Mouse (Mus musculus) neural tube, embryonic 15.5 days (tissue): ENCODE data around the gene Dvl2. TPM values are rescaled to one million over a fixed set of nuclear protein-coding genes. Genes with fewer than 3 reads are reported as not detected.

Experiments
- ATAC-seq: fragments of 200-750 bp; cut with Nextera tagmentation; 2 replicates; pipeline ENCODE4 v1.8.0; 2017; ENCODE audit warnings: mild to moderate bottlenecking, moderate TSS enrichment, moderate library complexity; ENCODE audit not compliant: low FRiP score
- H3K27ac ChIP-seq: fragments of 300-500 bp; sonication (generic); replicated peaks from 2 replicates; pipeline ENCODE4 v1.5.1; 2015; ENCODE audit warnings: mild to moderate bottlenecking, inconsistent platforms
- H3K27me3 ChIP-seq: fragments of 300-500 bp; sonication (generic); replicated peaks from 2 replicates; pipeline ENCODE4 v1.6.1; 2015; ENCODE audit warnings: inconsistent platforms
- H3K36me3 ChIP-seq: fragments of 300-500 bp; sonication (generic); 2 replicates; pipeline ENCODE4 v1.6.1; 2015; ENCODE audit warnings: inconsistent platforms
- H3K4me1 ChIP-seq: fragments of 300-500 bp; sonication (generic); 2 replicates; pipeline ENCODE4 v1.6.1; 2015; ENCODE audit warnings: inconsistent platforms
- H3K4me2 ChIP-seq: fragments of 300-500 bp; sonication (generic); 2 replicates; pipeline ENCODE4 v1.6.1; 2015; ENCODE audit warnings: inconsistent platforms, mild to moderate bottlenecking, moderate library complexity
- H3K4me3 ChIP-seq: fragments of 300-500 bp; sonication (generic); replicated peaks from 2 replicates; pipeline ENCODE4 v1.5.1; 2015; ENCODE audit warnings: mild to moderate bottlenecking, inconsistent platforms
- H3K9ac ChIP-seq: fragments of 300-500 bp; sonication (generic); replicated peaks from 2 replicates; pipeline ENCODE4 v1.6.1; 2015; ENCODE audit warnings: mild to moderate bottlenecking, inconsistent platforms
- H3K9me3 ChIP-seq: fragments of 300-500 bp; sonication (generic); replicated peaks from 2 replicates; pipeline ENCODE4 v1.6.1; 2016; ENCODE audit warnings: inconsistent platforms
- WGBS: fragments of 180-500 bp; shearing (Covaris S2); methylation state at CpG from one replicate; pipeline ENCODE4 v1.1.7; 2015; ENCODE audit warnings: mixed read lengths; 5-methylcytosine and 5-hydroxymethylcytosine counted together
- polyA plus RNA-seq: library from polyadenylated mRNA; unstranded; fragments of >200 nt; fragmentation: Nextera tagmentation; extraction: Ambion mirVana; gene quantifications from 2 replicates; pipeline ENCODE4 v1.2.1, GENCODE M21; 2015

The Dvl2 gene
- polyA plus RNA-seq, 1 experiment from 2014 or later = 22.6 TPM

DNA sequence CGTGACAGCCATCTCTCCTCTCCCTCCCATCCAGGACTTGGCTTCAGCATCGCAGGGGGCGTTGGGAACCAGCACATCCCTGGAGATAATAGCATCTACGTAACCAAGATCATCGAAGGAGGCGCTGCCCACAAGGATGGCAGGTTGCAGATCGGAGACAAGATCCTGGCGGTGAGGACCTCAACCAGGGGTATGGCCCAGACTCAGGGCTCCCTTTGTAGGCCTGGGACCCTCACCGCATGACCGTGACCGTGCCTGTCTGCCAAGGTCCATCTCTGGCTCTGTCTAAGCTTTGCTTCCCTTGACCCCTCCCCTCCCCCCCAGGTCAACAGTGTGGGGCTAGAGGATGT is 30.9 kb downstream of the Dvl2 start:
- no peak for ATAC-seq
- WGBS = 97% methylated on average over 11 of the region's 11 CpGs
- H3K4me2 ChIP-seq = no peak overlapping the region
- no peak overlapping the region for H3K27ac ChIP-seq
- peaks cover 45% of the 10 kb centered on the region for H3K4me1 ChIP-seq
- H3K9ac ChIP-seq = no peak overlapping the region
- peaks cover 47% of the 10 kb centered on the region for H3K36me3 ChIP-seq
- H3K27me3 ChIP-seq = no peaks in the 10 kb centered on the region
- no peak overlapping the region for H3K4me3 ChIP-seq
- no peaks in the 10 kb centered on the region for H3K9me3 ChIP-seq

GRCm38 (mm10) chr11:70038174-70038573 is 37.8 kb downstream of the Dvl2 start:
- H3K27ac ChIP-seq = no peak overlapping the region
- peaks cover 76% of the 10 kb centered on the region for H3K36me3 ChIP-seq
- ATAC-seq = no peak
- no peaks in the 10 kb centered on the region for H3K27me3 ChIP-seq
- no peaks in the 10 kb centered on the region for H3K9me3 ChIP-seq
- no peaks in the 10 kb centered on the region for H3K4me1 ChIP-seq
- H3K9ac ChIP-seq = no peak overlapping the region
- WGBS = 82% methylated on average over 7 of the region's 7 CpGs
- no peak overlapping the region for H3K4me2 ChIP-seq
- H3K4me3 ChIP-seq = no peak overlapping the region

- no peak for ATAC-seq
- Histone ChIP-seq H3K4me1 (no peaks in the 10 kb centered on the region), H3K9me3 (no peaks in the 10 kb centered on the region), H3K27ac (no peak overlapping the region), H3K9ac (no peak overlapping the region), H3K4me2 (no peak overlapping the region), H3K4me3 (no peak overlapping the region), H3K27me3 (no peaks in the 10 kb centered on the region), H3K36me3 (peaks cover 79% of the 10 kb centered on the region)
- WGBS = 95% methylated on average over 10 of the region's 10 CpGs
These were observed 39.2 kb downstream of the Dvl2 start for GRCm38 (mm10) chr11:70039631-70040030.

DNA sequence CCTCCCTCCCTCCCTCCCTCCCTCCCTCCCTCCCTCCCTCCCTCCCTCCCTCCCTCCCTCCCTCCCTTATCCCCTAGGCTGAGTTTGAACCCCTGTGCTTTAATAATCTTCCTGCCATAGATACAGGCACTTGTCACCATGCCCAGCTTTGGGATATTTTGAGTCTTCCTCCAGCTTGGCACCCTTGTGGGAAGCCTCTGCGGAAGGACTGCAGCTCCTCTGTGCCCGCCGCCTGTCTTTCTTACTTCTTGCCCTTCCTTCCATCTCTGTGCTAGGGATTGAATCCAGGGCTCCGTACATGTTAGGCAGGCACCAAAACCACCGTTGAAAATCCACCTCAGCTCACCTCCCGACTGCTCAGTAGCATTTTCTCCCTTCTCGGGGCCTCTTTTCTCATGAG is 39.8 kb downstream of the Dvl2 start:
- H3K9me3 ChIP-seq = no peaks in the 10 kb centered on the region
- no peak overlapping the region for H3K4me2 ChIP-seq
- 92% methylated on average over 7 of the region's 7 CpGs for WGBS
- H3K4me1 ChIP-seq = no peaks in the 10 kb centered on the region
- no peak overlapping the region for H3K27ac ChIP-seq
- no peaks in the 10 kb centered on the region for H3K27me3 ChIP-seq
- no peak for ATAC-seq
- no peak overlapping the region for H3K9ac ChIP-seq
- peaks cover 80% of the 10 kb centered on the region for H3K36me3 ChIP-seq
- no peak overlapping the region for H3K4me3 ChIP-seq

GRCm38 (mm10) chr11:70042309-70043085 is 42.1 kb downstream of the Dvl2 start:
- H3K36me3 ChIP-seq = peaks cover 73% of the 10 kb centered on the region
- WGBS = 89% methylated on average over 23 of the region's 23 CpGs
- H3K9me3 ChIP-seq = no peaks in the 10 kb centered on the region
- H3K9ac ChIP-seq = no peak overlapping the region
- no peaks in the 10 kb centered on the region for H3K27me3 ChIP-seq
- no peak overlapping the region for H3K4me3 ChIP-seq
- H3K4me2 ChIP-seq = no peak overlapping the region
- H3K4me1 ChIP-seq = no peaks in the 10 kb centered on the region
- no peak for ATAC-seq
- no peak overlapping the region for H3K27ac ChIP-seq

GRCm38 (mm10) chr11:70043665-70044064 is 43.3 kb downstream of the Dvl2 start:
- H3K4me3 ChIP-seq = no peak overlapping the region
- H3K9me3 ChIP-seq = no peaks in the 10 kb centered on the region
- no peaks in the 10 kb centered on the region for H3K4me1 ChIP-seq
- 89% methylated on average over 7 of the region's 7 CpGs for WGBS
- no peak overlapping the region for H3K27ac ChIP-seq
- no peak overlapping the region for H3K9ac ChIP-seq
- H3K36me3 ChIP-seq = peaks cover 63% of the 10 kb centered on the region
- no peaks in the 10 kb centered on the region for H3K27me3 ChIP-seq
- ATAC-seq = no peak
- H3K4me2 ChIP-seq = no peak overlapping the region

GRCm38 (mm10) chr11:70045435-70045834 is 45.0 kb downstream of the Dvl2 start:
- H3K9me3 ChIP-seq = no peaks in the 10 kb centered on the region
- H3K4me2 ChIP-seq = no peak overlapping the region
- H3K27ac ChIP-seq = no peak overlapping the region
- WGBS = 41% methylated on average over 9 of the region's 9 CpGs
- no peak overlapping the region for H3K4me3 ChIP-seq
- H3K9ac ChIP-seq = no peak overlapping the region
- H3K36me3 ChIP-seq = peaks cover 48% of the 10 kb centered on the region
- H3K4me1 ChIP-seq = no peaks in the 10 kb centered on the region
- ATAC-seq = no peak
- H3K27me3 ChIP-seq = no peaks in the 10 kb centered on the region

DNA sequence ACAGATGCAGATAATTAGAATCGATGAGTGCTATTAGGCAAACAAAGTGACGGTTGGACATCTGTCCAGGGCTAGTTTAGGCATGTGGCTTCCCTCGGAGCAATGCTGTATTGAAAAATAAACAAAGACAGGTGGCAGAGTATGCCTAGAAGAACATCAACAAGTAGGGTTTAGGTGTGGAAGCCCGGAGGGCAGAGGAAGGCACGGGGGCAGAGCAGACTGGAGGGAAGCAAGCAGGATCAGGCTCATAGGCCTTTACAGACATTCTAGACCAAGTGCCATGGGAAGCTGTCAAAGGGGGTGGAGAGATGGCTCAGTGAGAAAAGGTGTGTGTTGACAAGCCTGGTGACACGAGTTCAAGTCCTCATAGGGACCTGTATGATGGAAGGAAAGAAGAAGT is 49.0 kb downstream of the Dvl2 start:
- no peaks in the 10 kb centered on the region for H3K27me3 ChIP-seq
- ATAC-seq = no peak
- H3K4me2 ChIP-seq = no peak overlapping the region
- H3K4me3 ChIP-seq = no peak overlapping the region
- H3K9me3 ChIP-seq = no peaks in the 10 kb centered on the region
- no peak overlapping the region for H3K27ac ChIP-seq
- H3K4me1 ChIP-seq = no peaks in the 10 kb centered on the region
- WGBS = 74% methylated on average over 6 of the region's 6 CpGs
- H3K36me3 ChIP-seq = peaks cover 10% of the 10 kb centered on the region
- no peak overlapping the region for H3K9ac ChIP-seq

DNA sequence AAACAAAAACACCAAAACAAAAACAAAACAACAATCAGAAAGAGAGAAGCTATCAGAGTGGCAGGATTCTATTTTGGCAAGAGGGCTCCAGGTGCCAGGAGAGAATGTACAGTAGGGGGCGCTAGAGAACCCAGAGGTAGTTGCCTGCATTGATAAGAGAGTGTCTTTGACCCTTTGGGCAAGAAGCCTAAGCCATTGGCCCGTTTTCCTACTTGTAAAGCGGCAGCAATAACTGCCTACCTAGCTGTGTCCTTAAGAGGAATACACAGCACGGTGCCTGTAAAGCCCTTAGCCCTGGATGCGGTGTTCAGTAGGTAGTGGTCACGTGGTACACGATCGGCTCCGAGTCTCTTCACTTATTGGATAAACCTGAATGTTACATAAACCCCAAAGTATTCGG is 49.4 kb downstream of the Dvl2 start:
- no peak overlapping the region for H3K27ac ChIP-seq
- H3K9me3 ChIP-seq = no peaks in the 10 kb centered on the region
- no peak overlapping the region for H3K4me2 ChIP-seq
- H3K36me3 ChIP-seq = peaks cover 5% of the 10 kb centered on the region
- 60% methylated on average over 10 of the region's 10 CpGs for WGBS
- H3K4me1 ChIP-seq = no peaks in the 10 kb centered on the region
- 0 out of 2 replicates have a peak, but pooled peaks cover under 1% of the 10 kb centered on the region for H3K27me3 ChIP-seq
- no peak overlapping the region for H3K9ac ChIP-seq
- no peak for ATAC-seq
- no peak overlapping the region for H3K4me3 ChIP-seq

- 64% methylated on average over 7 of the region's 7 CpGs for WGBS
- no peak overlapping the region for H3K4me2 ChIP-seq
- peaks cover 5% of the 10 kb centered on the region for H3K4me1 ChIP-seq
- no peak for ATAC-seq
- H3K9ac ChIP-seq = no peak overlapping the region
- H3K27me3 ChIP-seq = 0 out of 2 replicates have a peak, but pooled peaks cover 3% of the 10 kb centered on the region
- no peaks in the 10 kb centered on the region for H3K36me3 ChIP-seq
- no peak overlapping the region for H3K27ac ChIP-seq
- H3K4me3 ChIP-seq = no peak overlapping the region
- no peaks in the 10 kb centered on the region for H3K9me3 ChIP-seq
These were observed 52.8 kb downstream of the Dvl2 start for GRCm38 (mm10) chr11:70053156-70053555.

- WGBS = 85% methylated on average over 10 of the region's 10 CpGs
These were observed 53.6 kb downstream of the Dvl2 start, which contains the start of gene Asgr1 for GRCm38 (mm10) chr11:70053898-70054570. TSS of gene Asgr1 (plus strand) at chr11:70054085.

DNA sequence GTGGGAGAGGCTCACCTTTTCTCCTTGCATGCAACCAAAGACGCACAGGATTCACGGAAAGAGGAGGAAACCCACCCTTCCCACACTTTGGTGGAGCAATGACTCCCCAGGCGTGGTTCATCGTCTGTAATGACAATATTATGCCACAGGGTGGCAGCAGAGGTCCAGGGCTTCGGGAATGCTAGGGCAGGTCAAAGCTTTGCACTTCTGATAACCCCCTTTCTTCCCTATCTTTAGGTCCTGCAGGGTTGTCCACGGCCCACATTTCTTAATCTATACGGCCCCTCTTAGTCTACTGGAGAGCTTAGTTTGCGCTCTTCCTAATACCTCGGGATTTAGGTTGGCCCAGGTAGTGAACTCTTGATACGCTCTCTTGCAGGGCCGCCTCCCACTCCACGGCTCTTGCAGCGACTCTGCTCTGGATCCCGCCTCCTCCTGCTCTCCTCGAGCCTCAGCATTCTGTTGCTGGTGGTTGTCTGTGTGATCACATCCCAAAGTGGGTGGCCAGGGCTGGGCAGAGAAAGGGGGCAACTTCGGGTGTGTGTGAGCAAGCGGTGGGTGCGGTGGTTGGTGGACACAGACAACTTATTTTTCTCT is 55.3 kb downstream of the Dvl2 start:
- no peak overlapping the region for H3K9ac ChIP-seq
- no peaks in the 10 kb centered on the region for H3K9me3 ChIP-seq
- peaks cover 5% of the 10 kb centered on the region for H3K4me1 ChIP-seq
- H3K4me3 ChIP-seq = no peak overlapping the region
- ATAC-seq = peak; percentile 55; the same call in 1 of the 2 replicates
- no peak overlapping the region for H3K27ac ChIP-seq
- 28% methylated on average over 17 of the region's 18 CpGs for WGBS
- 0 out of 2 replicates have a peak, but pooled peaks cover 3% of the 10 kb centered on the region for H3K27me3 ChIP-seq
- H3K4me2 ChIP-seq = peak overlapping the region; percentile 38
- H3K36me3 ChIP-seq = no peaks in the 10 kb centered on the region

More at GRCm38 (mm10) chr11:70053898-70054570, 53.6 kb downstream of the Dvl2 start, which contains the start of gene Asgr1:
- Histone ChIP-seq H3K36me3 (no peaks in the 10 kb centered on the region), H3K9ac (no peak within 1 kb of the TSS), H3K4me3 (no peak within 1 kb of the TSS), H3K27ac (no peak within 1 kb of the TSS), H3K4me1 (peaks cover 5% of the 10 kb centered on the region), H3K4me2 (no peak within 1 kb of the TSS), H3K9me3 (no peaks in the 10 kb centered on the region), H3K27me3 (0 out of 2 replicates have a peak, but pooled peaks cover 3% of the 10 kb centered on the region)
- ATAC-seq = no peak
